Mouse (Mus musculus): Measurements from ENCODE around the gene Grm1. TPM values are rescaled to one million over a fixed set of nuclear protein-coding genes. Genes with fewer than 3 reads are reported as not detected.

Gene Grm1
- polyA plus RNA-seq (2012; rRNA removed): not detected in 2 replicates

DNA sequence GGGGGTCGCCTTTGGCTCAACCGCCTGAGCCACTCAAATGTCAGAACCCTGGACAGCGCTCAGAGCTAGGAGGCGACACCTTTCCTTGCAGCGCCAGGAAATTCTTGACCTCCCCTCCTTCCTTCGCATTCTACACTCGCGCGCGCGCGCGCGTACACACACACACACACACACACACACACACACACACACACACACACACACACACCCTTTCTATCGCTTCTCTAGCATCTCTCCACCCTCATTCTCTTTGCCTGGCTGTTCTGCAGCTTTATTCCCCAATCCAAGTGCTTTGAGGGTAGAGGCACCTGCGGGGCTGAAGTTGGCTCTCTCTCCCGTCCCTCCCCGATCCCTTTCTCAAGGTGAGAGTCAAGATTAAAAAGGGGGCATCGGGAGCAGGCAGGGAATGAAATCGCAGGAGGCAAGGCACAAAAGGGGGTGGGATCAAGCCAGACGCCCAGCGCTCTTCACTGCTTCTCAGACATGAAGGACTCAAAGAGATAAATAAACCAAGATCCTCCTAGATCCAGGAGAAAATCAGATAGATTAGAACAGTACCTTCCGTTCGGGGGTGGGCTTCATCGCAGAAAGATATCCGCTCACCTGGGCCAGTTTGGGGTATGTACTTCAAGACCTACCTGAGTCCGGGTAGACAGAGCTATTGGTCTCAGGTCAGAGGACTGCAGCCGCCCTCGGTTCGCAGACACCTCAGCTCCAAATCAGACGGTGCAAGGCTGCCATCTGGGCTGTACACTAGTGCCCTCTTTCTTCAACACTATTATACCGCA, at the start of gene Grm1:
Gene Grm1 (minus strand): TSS at position 746 of the 788 bp plus-strand sequence.
- DNase-seq: no peak
- Histone ChIP-seq H3K4me1 (ENCODE audit: control insufficient read depth, insufficient read depth, low read length) (no peaks in the 10 kb centered on the region), H3K4me3 (replicated peaks; ENCODE audit: extremely low read depth, low read depth, low read length) (no peak within 1 kb of the TSS)
- WGBS: 6% methylated on average over 23 of the region's 32 CpGs
- TF ChIP-seq POLR2A (IDR thresholded peaks at IDR 0.05; ENCODE audit: borderline replicate concordance, extremely low read depth, low read depth, low read length) (no peak), CTCF (IDR thresholded peaks at IDR 0.05; ENCODE audit: insufficient read depth, low read length) (no peak)

DNA sequence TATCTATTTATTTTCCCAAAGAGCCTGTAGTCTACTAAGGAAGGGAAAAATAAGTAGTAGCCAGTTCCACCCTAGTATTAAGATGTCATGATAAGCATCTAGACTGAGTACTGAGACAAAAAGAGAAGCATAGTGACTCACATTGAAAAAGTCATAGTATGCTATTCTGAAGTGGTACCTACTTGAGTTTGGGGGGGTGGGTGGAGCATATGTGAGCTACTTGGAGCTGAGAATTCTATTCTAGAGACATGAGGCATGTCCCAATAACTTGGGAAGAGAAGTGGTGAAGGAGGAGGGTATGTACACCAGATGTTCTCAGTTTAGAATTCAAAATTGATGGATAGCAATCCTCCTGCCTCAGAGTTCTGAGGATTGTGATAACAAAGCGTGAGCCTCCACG, 39.6 kb upstream of the Grm1 start:
- no peak overlapping the region for H3K4me3 ChIP-seq (replicated peaks; ENCODE audit: extremely low read depth, low read depth, low read length)

DNA sequence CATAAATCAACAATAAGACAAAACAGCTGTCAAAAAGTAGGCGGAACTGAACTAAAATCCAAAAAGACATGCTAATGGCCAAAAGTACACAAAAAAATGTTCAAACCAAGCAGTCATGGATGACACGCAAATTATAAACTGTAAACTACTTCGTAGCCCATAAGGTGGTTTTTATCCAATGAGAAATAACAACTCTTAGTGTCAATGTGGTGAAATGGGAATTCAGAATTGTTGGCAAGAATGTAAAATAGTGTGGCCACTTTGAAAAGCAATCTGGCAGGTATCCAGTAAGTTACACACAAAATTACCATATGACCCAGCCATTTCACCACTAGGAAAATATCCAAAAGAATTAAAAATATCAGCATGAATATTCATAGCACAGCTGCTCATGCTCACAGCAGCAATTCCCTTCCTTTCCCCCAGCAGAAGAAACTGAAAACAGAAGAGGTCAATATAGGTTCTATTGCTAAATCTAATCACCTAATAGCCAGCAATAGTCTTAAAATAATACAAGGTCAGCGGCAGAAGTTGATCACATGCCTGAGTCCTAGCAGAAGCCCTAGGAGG, 16.4 kb upstream of the Grm1 start:
- WGBS: 78% methylated on average over 4 of the region's 4 CpGs
- Histone ChIP-seq H3K4me3 (replicated peaks; ENCODE audit: extremely low read depth, low read depth, low read length) (no peak overlapping the region), H3K4me1 (ENCODE audit: control insufficient read depth, insufficient read depth, low read length) (no peaks in the 10 kb centered on the region)
- no peak for TF ChIP-seq POLR2A (IDR thresholded peaks at IDR 0.05; ENCODE audit: borderline replicate concordance, extremely low read depth, low read depth, low read length)
- no peak for TF ChIP-seq CTCF (IDR thresholded peaks at IDR 0.05; ENCODE audit: insufficient read depth, low read length)
- DNase-seq: no peak

More for the DNA sequence above, 39.6 kb upstream of the Grm1 start:
- WGBS: 89% methylated on average over 2 of the region's 2 CpGs
- H3K4me1 ChIP-seq (ENCODE audit: control insufficient read depth, insufficient read depth, low read length): no peaks in the 10 kb centered on the region
- DNase-seq: no peak
- TF ChIP-seq CTCF (IDR thresholded peaks at IDR 0.05; ENCODE audit: insufficient read depth, low read length): no peak

DNA sequence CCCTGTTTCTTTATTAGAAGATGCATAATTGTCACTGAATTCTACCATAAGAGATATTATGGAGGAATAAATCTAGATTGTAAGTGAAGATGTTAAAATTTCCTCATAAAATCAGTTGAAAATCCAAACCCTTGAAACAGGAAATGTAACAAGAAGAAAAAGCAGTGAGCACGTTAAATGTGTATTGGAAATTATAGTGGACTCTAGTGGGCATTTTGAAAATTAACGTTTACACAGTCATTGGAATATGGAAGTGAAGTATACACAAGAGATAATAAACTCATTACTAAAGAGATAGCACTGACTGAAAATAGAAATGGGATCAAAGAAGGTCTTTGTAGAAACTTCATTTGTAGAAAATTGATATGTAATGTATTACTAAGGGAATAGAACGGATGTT, 4.2 kb upstream of the Grm1 start:
- 56% methylated on average over 3 of the region's 3 CpGs for WGBS
- DNase-seq: no peak
- Histone ChIP-seq H3K4me3 (replicated peaks; ENCODE audit: extremely low read depth, low read depth, low read length) (no peak overlapping the region), H3K4me1 (ENCODE audit: control insufficient read depth, insufficient read depth, low read length) (no peaks in the 10 kb centered on the region)
- TF ChIP-seq POLR2A (IDR thresholded peaks at IDR 0.05; ENCODE audit: borderline replicate concordance, extremely low read depth, low read depth, low read length) (no peak), CTCF (IDR thresholded peaks at IDR 0.05; ENCODE audit: insufficient read depth, low read length) (no peak)

DNA sequence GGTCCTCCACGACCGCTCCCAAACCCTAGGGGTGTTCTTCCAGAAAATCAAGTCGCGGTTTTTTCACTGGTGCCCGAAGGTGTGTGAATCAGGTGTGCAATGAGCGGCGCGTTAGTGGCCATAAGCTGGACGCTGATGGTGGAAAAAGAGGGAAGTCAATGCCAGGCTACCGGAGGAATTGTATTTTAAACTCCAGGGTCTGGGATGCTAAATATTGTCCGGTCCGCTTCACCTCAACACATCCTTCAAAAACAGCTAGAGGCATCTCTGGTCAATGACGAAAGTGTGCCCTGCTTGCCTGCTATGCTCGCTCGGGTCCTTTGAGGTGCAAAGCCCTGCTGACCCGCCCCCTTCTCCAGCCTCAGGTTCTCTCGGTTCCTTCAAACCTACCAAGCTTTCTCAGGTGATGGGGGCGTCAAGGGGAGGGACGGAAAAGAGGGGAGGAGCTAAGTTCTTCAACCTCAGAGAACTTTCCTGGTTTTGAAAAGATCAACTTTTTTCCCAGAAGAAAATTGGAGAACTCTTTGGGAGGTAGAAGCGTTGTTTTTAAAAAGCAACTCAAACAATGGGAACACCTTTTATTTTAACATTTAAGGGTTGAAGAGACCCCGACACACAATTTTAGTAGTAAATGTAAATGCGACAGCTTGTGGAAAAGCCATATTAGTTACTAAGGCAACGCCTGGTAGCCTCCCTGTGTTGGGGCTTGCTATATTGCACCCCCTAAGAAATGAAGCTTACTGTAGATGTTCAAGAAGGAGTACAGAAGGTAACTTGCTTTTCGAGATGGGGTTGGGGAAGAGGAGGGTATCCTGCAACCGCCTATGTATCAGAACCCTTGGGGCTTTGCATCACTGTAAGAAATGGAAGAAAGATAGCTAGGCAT, 1.2 kb downstream of the Grm1 start:
- Histone ChIP-seq H3K4me1 (ENCODE audit: control insufficient read depth, insufficient read depth, low read length) (no peaks in the 10 kb centered on the region), H3K4me3 (replicated peaks; ENCODE audit: extremely low read depth, low read depth, low read length) (no peak overlapping the region)
- 14% methylated on average over 25 of the region's 25 CpGs for WGBS
- no peak for DNase-seq
- TF ChIP-seq POLR2A (IDR thresholded peaks at IDR 0.05; ENCODE audit: borderline replicate concordance, extremely low read depth, low read depth, low read length) (no peak), CTCF (IDR thresholded peaks at IDR 0.05; ENCODE audit: insufficient read depth, low read length) (no peak)

DNA sequence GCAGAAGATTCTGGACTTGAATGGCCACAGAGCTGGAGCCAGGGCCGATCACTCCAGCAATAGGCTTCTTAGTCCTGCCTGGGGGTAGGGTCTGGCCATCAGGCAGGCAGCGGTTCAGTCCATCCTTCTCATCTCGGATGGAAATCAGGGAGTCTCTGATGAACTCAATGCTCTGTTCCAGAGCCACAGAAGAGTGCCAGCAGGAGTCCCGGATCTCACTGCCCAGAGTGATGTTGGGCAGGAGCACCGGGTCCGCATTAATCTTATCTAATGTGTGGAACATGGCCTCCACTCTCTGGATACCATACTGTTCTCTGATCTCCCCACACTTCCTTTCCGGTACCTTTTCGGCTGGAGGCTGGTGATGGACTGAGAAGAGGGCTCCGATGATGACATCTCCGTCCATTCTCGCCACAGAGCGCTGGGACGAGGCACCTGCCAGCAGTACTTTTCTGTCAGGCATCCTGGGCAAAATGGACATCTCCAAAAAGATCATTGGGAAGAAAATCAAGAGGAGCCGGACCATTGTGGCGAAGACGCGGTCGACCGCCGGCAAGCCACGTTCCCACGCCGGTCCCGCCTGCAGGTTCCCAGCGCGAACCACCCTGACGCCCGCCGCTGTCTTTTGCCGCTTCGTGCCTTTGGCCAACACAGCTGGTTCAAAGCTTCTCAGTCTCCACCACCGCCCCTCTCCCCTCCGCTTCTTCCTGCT, 2.0 kb downstream of the Grm1 start:
- Histone ChIP-seq H3K4me3 (replicated peaks; ENCODE audit: extremely low read depth, low read depth, low read length) (no peak overlapping the region), H3K4me1 (ENCODE audit: control insufficient read depth, insufficient read depth, low read length) (no peaks in the 10 kb centered on the region)
- DNase-seq: no peak
- TF ChIP-seq POLR2A (IDR thresholded peaks at IDR 0.05; ENCODE audit: borderline replicate concordance, extremely low read depth, low read depth, low read length): no peak
- no peak for TF ChIP-seq CTCF (IDR thresholded peaks at IDR 0.05; ENCODE audit: insufficient read depth, low read length)
- WGBS: 19% methylated on average over 33 of the region's 33 CpGs

DNA sequence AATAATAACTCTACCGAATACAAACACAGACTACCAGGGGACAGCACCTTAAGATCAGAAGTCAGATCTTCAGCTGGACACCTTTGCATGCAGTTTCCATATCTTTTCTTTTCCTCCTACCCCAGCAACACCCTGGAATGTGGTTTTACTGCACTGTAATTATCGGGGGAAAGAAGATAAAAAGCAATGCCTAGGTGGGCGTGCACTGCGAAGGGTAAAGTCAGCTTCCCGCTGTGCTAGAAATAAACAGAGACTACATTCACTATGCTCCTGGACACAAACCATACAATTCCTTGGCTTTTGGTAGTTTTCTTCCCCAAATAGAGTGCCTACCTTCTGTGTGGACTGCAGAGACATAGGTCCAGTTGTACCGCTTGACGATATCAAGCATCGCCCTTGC, 2.6 kb downstream of the Grm1 start:
- DNase-seq: no peak
- H3K4me1 ChIP-seq (ENCODE audit: control insufficient read depth, insufficient read depth, low read length): no peaks in the 10 kb centered on the region
- WGBS: 80% methylated on average over 8 of the region's 8 CpGs
- no peak overlapping the region for H3K4me3 ChIP-seq (replicated peaks; ENCODE audit: extremely low read depth, low read depth, low read length)
- TF ChIP-seq POLR2A (IDR thresholded peaks at IDR 0.05; ENCODE audit: borderline replicate concordance, extremely low read depth, low read depth, low read length) (no peak), CTCF (IDR thresholded peaks at IDR 0.05; ENCODE audit: insufficient read depth, low read length) (no peak)

DNA sequence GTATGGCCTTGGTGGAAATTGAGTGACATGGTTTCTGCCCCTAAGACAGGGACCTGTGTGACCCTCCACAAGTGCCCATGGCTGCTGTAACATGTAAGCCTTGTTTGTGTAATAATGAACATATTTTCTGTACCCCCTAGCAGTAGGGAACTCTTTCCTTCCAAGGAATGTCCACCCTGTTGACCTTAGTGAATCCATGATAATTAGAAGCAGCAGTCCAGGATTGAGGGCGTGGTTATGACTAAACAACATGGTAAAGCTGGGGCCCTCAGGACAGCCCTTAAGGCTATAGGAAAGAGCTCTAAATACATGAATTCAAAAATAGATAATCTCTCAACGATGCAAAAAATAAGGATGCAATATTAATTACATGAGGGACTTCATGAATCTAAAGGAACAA, 17.0 kb downstream of the Grm1 start:
- no peak overlapping the region for H3K4me3 ChIP-seq (replicated peaks; ENCODE audit: extremely low read depth, low read depth, low read length)
- WGBS: 69% methylated on average over 2 of the region's 2 CpGs
- no peak for DNase-seq
- H3K4me1 ChIP-seq (ENCODE audit: control insufficient read depth, insufficient read depth, low read length): no peaks in the 10 kb centered on the region
- TF ChIP-seq POLR2A (IDR thresholded peaks at IDR 0.05; ENCODE audit: borderline replicate concordance, extremely low read depth, low read depth, low read length) (no peak), CTCF (IDR thresholded peaks at IDR 0.05; ENCODE audit: insufficient read depth, low read length) (no peak)

All from lung, adult 2 months (tissue).